Mouse (Mus musculus): ENCODE measurements around the gene Abca1. TPM values are rescaled to one million over a fixed set of nuclear protein-coding genes. Genes with fewer than 3 reads are reported as not detected.

Abca1 gene
- polyA plus RNA-seq, 1 experiment from 2014 or later: 6.1 TPM

DNA sequence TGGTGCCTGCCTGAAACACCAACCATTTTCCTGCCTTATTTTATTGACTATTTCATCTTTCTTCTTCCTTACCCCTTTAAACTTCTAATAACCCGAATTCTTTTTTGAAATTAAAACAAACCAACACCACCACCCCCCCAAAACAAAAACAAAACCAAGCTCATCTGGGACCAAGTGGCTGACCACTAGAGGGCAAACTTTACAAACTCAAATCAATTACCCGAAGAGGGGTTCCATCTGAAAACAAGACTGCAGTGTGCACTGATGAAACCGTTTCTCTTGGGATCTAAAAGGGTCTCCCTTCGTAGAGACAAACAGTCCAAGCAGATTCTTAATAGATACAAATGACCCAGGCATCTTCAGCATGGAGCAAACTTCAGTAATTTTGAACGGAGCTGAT, 49.3 kb downstream of the Abca1 start:
- Histone ChIP-seq H3K4me3 (replicated peaks; ENCODE audit: low read length) (no peak overlapping the region), H3K4me2 (ENCODE audit: low read depth, low read length) (no peak overlapping the region), H3K9ac (ENCODE audit: low read length) (no peak overlapping the region), H3K36me3 (ENCODE audit: control insufficient read depth, insufficient read depth, low read length) (no peaks in the 10 kb centered on the region), H3K27ac (ENCODE audit: low read length) (no peak overlapping the region), H3K27me3 (ENCODE audit: control insufficient read depth, insufficient read depth, low read length) (no peaks in the 10 kb centered on the region), H3K9me3 (replicated peaks; ENCODE audit: control insufficient read depth, low read length) (no peaks in the 10 kb centered on the region), H3K4me1 (ENCODE audit: control insufficient read depth, insufficient read depth, low read length) (peaks cover 14% of the 10 kb centered on the region; the same call in 1 of the 2 replicates)
- ATAC-seq (ENCODE audit: insufficient read depth, low FRiP score): no peak
- 29% methylated on average over 5 of the region's 5 CpGs for WGBS

DNA sequence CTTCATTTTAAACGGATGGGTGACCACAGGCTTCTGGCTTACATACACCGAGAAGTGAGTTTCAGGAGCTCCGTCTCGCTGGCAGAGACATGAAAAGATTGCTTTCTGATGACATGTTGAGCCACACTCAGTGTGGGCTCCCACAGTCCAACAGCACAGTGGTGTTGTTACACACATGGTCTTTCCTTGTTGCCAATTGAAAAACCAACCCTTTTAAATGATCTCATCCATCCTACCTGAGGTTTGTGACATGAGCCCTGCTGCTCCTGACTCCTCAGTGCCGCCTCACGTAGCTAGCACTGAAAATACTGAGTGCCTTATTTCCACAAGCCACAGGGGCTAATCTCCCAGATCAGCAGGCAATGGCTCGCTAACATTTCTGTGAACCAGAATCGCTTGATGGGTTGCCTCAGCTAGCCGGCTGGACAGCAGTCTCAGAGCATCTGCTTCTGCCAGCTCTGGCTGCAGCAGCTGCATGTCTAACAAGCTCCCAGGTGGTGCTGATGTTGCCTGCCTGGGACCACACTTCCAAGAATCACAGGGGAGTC, 50.2 kb downstream of the Abca1 start:
- H3K9me3 ChIP-seq (replicated peaks; ENCODE audit: control insufficient read depth, low read length): no peaks in the 10 kb centered on the region
- no peak overlapping the region for H3K4me3 ChIP-seq (replicated peaks; ENCODE audit: low read length)
- H3K4me1 ChIP-seq (ENCODE audit: control insufficient read depth, insufficient read depth, low read length): peaks cover 14% of the 10 kb centered on the region; the same call in 1 of the 2 replicates
- H3K36me3 ChIP-seq (ENCODE audit: control insufficient read depth, insufficient read depth, low read length): no peaks in the 10 kb centered on the region
- H3K27me3 ChIP-seq (ENCODE audit: control insufficient read depth, insufficient read depth, low read length): no peaks in the 10 kb centered on the region
- H3K4me2 ChIP-seq (ENCODE audit: low read depth, low read length): no peak overlapping the region
- ATAC-seq (ENCODE audit: insufficient read depth, low FRiP score): no peak
- H3K9ac ChIP-seq (ENCODE audit: low read length): no peak overlapping the region
- H3K27ac ChIP-seq (ENCODE audit: low read length): no peak overlapping the region
- 63% methylated on average over 9 of the region's 9 CpGs for WGBS

DNA sequence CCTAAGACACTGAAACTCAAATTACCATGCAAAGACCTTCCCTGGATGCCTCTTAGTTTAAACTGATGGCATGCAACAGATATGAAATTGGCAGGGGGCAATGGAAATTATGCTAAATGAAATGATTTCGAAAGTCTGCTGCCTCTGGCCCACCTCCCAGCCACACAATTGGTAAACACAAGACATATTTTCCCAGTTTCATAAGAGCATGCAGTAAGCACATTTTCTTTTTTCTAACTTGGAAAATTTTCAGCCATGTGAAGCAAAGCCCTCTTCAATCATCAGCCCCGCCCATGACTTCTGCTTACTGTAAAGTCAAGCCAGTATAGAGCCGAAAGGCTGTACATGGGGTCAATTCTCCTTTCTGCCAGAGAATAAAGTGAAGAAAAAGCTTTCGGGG, 51.5 kb downstream of the Abca1 start:
- Histone ChIP-seq H3K27me3 (ENCODE audit: control insufficient read depth, insufficient read depth, low read length) (no peaks in the 10 kb centered on the region), H3K4me2 (ENCODE audit: low read depth, low read length) (no peak overlapping the region), H3K4me1 (ENCODE audit: control insufficient read depth, insufficient read depth, low read length) (peaks cover 14% of the 10 kb centered on the region; the same call in 1 of the 2 replicates), H3K9ac (ENCODE audit: low read length) (no peak overlapping the region), H3K27ac (ENCODE audit: low read length) (no peak overlapping the region), H3K9me3 (replicated peaks; ENCODE audit: control insufficient read depth, low read length) (no peaks in the 10 kb centered on the region), H3K4me3 (replicated peaks; ENCODE audit: low read length) (no peak overlapping the region), H3K36me3 (ENCODE audit: control insufficient read depth, insufficient read depth, low read length) (no peaks in the 10 kb centered on the region)
- WGBS: 35% methylated on average over 4 of the region's 4 CpGs
- ATAC-seq (ENCODE audit: insufficient read depth, low FRiP score): no peak; the same call in 1 of the 2 replicates

DNA sequence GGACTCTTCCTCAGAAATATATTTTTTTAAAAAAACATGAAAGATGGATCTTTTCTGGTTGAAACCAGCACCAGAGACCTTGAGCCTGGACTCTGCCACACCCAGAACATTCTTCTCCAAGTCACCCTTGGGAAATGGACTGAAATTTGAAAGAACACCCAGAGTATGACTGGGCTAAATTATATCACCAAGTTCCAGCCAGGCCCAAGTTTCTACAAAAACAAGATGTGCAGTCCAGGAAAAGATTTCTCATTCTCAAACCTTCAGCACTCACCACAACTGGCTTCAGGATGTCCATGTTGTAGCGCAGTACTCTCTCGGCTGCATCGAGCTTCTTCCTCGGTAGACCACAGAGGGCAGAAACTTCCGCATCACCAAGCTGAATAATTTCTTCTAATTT, 53.0 kb downstream of the Abca1 start:
- no peak overlapping the region for H3K9ac ChIP-seq (ENCODE audit: low read length)
- H3K27me3 ChIP-seq (ENCODE audit: control insufficient read depth, insufficient read depth, low read length): no peaks in the 10 kb centered on the region
- H3K4me1 ChIP-seq (ENCODE audit: control insufficient read depth, insufficient read depth, low read length): peaks cover 12% of the 10 kb centered on the region; the same call in 1 of the 2 replicates
- H3K4me3 ChIP-seq (replicated peaks; ENCODE audit: low read length): no peak overlapping the region
- H3K27ac ChIP-seq (ENCODE audit: low read length): no peak overlapping the region
- ATAC-seq (ENCODE audit: insufficient read depth, low FRiP score): no peak
- H3K36me3 ChIP-seq (ENCODE audit: control insufficient read depth, insufficient read depth, low read length): no peaks in the 10 kb centered on the region
- WGBS: 92% methylated on average over 5 of the region's 5 CpGs
- no peak overlapping the region for H3K4me2 ChIP-seq (ENCODE audit: low read depth, low read length)
- H3K9me3 ChIP-seq (replicated peaks; ENCODE audit: control insufficient read depth, low read length): no peaks in the 10 kb centered on the region

DNA sequence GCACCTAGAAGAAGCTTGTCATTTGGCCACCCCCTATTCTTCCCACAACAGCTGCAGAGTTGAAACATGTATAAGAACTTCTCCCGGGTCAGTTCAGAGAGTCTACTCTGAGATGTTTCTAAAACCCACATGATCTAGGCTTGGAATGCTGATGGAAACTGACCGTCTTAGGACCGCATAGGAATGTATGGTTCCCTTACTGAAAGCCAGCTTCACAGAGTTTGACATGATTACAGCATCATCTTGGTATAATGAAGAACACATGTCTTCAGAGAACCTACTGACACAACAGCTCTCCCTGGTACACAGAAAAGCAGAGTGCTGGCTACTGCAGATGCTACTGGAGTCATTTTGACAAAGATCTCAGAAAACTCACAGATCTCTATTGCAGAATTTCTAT, 53.6 kb downstream of the Abca1 start:
- H3K36me3 ChIP-seq (ENCODE audit: control insufficient read depth, insufficient read depth, low read length): no peaks in the 10 kb centered on the region
- no peak for ATAC-seq (ENCODE audit: insufficient read depth, low FRiP score)

DNA sequence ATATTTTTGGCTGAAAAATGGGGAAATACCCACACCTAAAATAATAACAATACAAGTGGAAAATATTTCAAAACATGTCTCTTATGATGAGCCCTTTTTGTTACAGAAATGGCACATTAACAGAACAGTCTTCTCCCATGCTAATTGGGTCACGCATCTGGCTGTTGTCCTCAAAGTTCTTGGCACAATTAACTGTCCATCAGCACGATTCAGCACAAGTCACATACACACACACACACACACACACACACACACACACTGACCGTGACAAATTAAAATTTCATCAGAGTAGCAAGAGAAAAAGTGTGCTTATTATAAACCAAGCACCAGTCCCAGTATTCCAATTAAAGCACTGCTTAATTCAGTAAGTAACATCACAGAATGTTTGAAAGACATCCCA, 55.1 kb downstream of the Abca1 start:
- H3K9ac ChIP-seq (ENCODE audit: low read length): no peak overlapping the region
- no peak overlapping the region for H3K27ac ChIP-seq (ENCODE audit: low read length)
- H3K36me3 ChIP-seq (ENCODE audit: control insufficient read depth, insufficient read depth, low read length): no peaks in the 10 kb centered on the region
- H3K27me3 ChIP-seq (ENCODE audit: control insufficient read depth, insufficient read depth, low read length): no peaks in the 10 kb centered on the region
- no peak overlapping the region for H3K4me3 ChIP-seq (replicated peaks; ENCODE audit: low read length)
- no peaks in the 10 kb centered on the region for H3K9me3 ChIP-seq (replicated peaks; ENCODE audit: control insufficient read depth, low read length)
- H3K4me1 ChIP-seq (ENCODE audit: control insufficient read depth, insufficient read depth, low read length): peaks cover 8% of the 10 kb centered on the region; the same call in 1 of the 2 replicates
- H3K4me2 ChIP-seq (ENCODE audit: low read depth, low read length): no peak overlapping the region
- WGBS: 89% methylated on average over 3 of the region's 3 CpGs
- no peak for ATAC-seq (ENCODE audit: insufficient read depth, low FRiP score)

More for the DNA sequence above, 53.6 kb downstream of the Abca1 start:
- Histone ChIP-seq H3K9me3 (replicated peaks; ENCODE audit: control insufficient read depth, low read length) (no peaks in the 10 kb centered on the region), H3K27me3 (ENCODE audit: control insufficient read depth, insufficient read depth, low read length) (no peaks in the 10 kb centered on the region), H3K9ac (ENCODE audit: low read length) (no peak overlapping the region), H3K4me2 (ENCODE audit: low read depth, low read length) (no peak overlapping the region), H3K4me3 (replicated peaks; ENCODE audit: low read length) (no peak overlapping the region), H3K4me1 (ENCODE audit: control insufficient read depth, insufficient read depth, low read length) (peaks cover 8% of the 10 kb centered on the region; the same call in 1 of the 2 replicates), H3K27ac (ENCODE audit: low read length) (no peak overlapping the region)
- 79% methylated on average over 3 of the region's 3 CpGs for WGBS

DNA sequence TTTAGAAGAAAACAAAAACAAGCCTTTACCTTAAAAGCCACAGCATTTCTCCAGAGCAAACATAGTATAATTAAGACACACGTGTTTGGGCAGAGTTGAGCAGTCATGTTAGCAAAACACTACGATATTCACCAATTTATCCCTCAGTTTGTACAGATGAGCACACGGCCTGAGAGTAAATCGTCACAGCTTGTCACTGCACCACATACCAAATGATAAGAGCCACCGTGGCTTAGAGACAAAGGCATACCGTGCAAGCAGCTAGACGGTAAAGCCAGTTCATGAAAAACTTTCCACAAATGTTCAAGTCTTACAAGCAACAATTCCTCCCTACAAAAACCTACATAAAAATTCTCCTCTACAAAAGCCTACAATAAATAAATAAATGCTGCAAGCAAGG, 57.2 kb downstream of the Abca1 start:
- Histone ChIP-seq H3K36me3 (ENCODE audit: control insufficient read depth, insufficient read depth, low read length) (no peaks in the 10 kb centered on the region), H3K9ac (ENCODE audit: low read length) (no peak overlapping the region), H3K27me3 (ENCODE audit: control insufficient read depth, insufficient read depth, low read length) (no peaks in the 10 kb centered on the region), H3K9me3 (replicated peaks; ENCODE audit: control insufficient read depth, low read length) (no peaks in the 10 kb centered on the region), H3K4me1 (ENCODE audit: control insufficient read depth, insufficient read depth, low read length) (no peaks in the 10 kb centered on the region; the same call in 1 of the 2 replicates), H3K4me2 (ENCODE audit: low read depth, low read length) (no peak overlapping the region), H3K4me3 (replicated peaks; ENCODE audit: low read length) (no peak overlapping the region), H3K27ac (ENCODE audit: low read length) (no peak overlapping the region)
- ATAC-seq (ENCODE audit: insufficient read depth, low FRiP score): no peak
- 71% methylated on average over 7 of the region's 7 CpGs for WGBS

DNA sequence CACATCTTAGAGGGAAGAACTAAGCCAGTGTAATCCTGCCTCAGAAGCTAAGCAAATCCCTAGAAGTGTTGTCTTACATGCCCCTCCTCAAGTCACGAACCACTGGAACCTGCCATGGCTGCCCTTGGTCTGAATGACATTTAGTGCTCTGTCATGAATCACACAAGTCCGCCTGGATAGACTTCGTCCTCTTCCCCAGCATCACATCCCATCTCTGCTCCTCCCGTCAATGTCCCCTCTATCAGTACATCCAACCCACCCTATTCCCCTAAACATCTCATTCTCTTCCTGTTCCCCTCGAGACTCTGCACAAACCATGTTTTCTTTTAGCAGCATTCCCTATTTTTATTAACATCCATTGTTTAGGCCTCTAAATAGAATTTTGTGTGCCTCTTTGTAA, 58.4 kb downstream of the Abca1 start:
- Histone ChIP-seq H3K27me3 (ENCODE audit: control insufficient read depth, insufficient read depth, low read length) (no peaks in the 10 kb centered on the region), H3K36me3 (ENCODE audit: control insufficient read depth, insufficient read depth, low read length) (no peaks in the 10 kb centered on the region), H3K4me1 (ENCODE audit: control insufficient read depth, insufficient read depth, low read length) (no peaks in the 10 kb centered on the region; the same call in 1 of the 2 replicates), H3K9ac (ENCODE audit: low read length) (no peak overlapping the region), H3K27ac (ENCODE audit: low read length) (no peak overlapping the region), H3K9me3 (replicated peaks; ENCODE audit: control insufficient read depth, low read length) (no peaks in the 10 kb centered on the region), H3K4me3 (replicated peaks; ENCODE audit: low read length) (no peak overlapping the region), H3K4me2 (ENCODE audit: low read depth, low read length) (no peak overlapping the region)
- 84% methylated on average over 5 of the region's 5 CpGs for WGBS
- no peak for ATAC-seq (ENCODE audit: insufficient read depth, low FRiP score)

DNA sequence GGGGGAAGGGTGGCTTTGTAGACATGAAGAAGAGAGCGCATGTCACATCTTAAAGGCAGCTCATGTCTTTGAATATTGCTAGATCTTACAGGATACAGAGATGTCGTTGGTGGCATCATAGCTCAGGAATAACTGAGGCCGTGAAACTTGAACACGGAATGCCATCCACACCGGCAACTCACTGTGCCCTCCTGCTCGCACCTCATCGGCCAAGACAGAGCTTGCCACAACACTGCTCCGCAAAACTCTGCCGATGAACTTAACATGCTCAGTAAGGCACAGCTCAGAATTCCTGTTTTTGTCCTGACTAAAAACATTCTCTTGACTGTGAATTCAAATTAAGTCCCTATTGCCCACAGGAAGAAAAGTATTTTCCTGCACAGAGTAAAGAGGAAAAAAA, 59.2 kb downstream of the Abca1 start:
- H3K4me2 ChIP-seq (ENCODE audit: low read depth, low read length): no peak overlapping the region
- no peak overlapping the region for H3K4me3 ChIP-seq (replicated peaks; ENCODE audit: low read length)
- 92% methylated on average over 9 of the region's 9 CpGs for WGBS
- no peaks in the 10 kb centered on the region for H3K27me3 ChIP-seq (ENCODE audit: control insufficient read depth, insufficient read depth, low read length)
- ATAC-seq (ENCODE audit: insufficient read depth, low FRiP score): no peak
- no peaks in the 10 kb centered on the region for H3K36me3 ChIP-seq (ENCODE audit: control insufficient read depth, insufficient read depth, low read length)
- H3K9me3 ChIP-seq (replicated peaks; ENCODE audit: control insufficient read depth, low read length): no peaks in the 10 kb centered on the region
- H3K9ac ChIP-seq (ENCODE audit: low read length): no peak overlapping the region
- no peaks in the 10 kb centered on the region for H3K4me1 ChIP-seq (ENCODE audit: control insufficient read depth, insufficient read depth, low read length)
- H3K27ac ChIP-seq (ENCODE audit: low read length): no peak overlapping the region
